Mouse (Mus musculus) erythroblast, embryonic 14.5 days (primary cell): ENCODE measurements around the gene Pkig. TPM values are rescaled to one million over a fixed set of nuclear protein-coding genes. Genes with fewer than 3 reads are reported as not detected.
"Not testable (repeated sequence)": the region's sequence is repeated elsewhere in the genome, so short reads cannot be mapped to it uniquely, and the experiment has no call there.

Experiments used
- H3K27me3 ChIP-seq: 2 replicates; pipeline ENCODE4 v1.6.1; 2012; ENCODE audit warnings: inconsistent platforms; ENCODE audit not compliant: control insufficient read depth
- H3K36me3 ChIP-seq: 2 replicates; pipeline ENCODE4 v1.6.1; 2012; ENCODE audit warnings: mild to moderate bottlenecking, inconsistent platforms; ENCODE audit not compliant: control insufficient read depth
- H3K4me1 ChIP-seq: 2 replicates; pipeline ENCODE4 v1.6.1; 2012; ENCODE audit warnings: inconsistent platforms; ENCODE audit not compliant: control insufficient read depth
- H3K4me3 ChIP-seq: replicated peaks from 2 replicates; pipeline ENCODE3; 2012; ENCODE audit warnings: moderate library complexity, mild to moderate bottlenecking, inconsistent platforms
- H3K9me3 ChIP-seq: 2 replicates; pipeline ENCODE4 v1.6.1; 2012; ENCODE audit warnings: low read length, inconsistent platforms, mixed read lengths; ENCODE audit not compliant: control insufficient read depth
- GATA1 ChIP-seq: IDR thresholded peaks from 2 replicates; pipeline ENCODE4 v1.6.1; 2012; ENCODE audit warnings: low read length, inconsistent platforms, mixed read lengths
- TAL1 ChIP-seq: IDR thresholded peaks from 3 replicates; pipeline ENCODE4 v1.6.1; 2012; ENCODE audit warnings: low read length, inconsistent platforms, mixed read lengths
- polyA plus RNA-seq: library from polyadenylated mRNA; stranded (reverse); fragments of >175 nt; gene quantifications from 2 replicates; pipeline ENCODE4 v1.2.3, GENCODE M21; 2012

Pkig gene
- polyA plus RNA-seq, 1 experiment, result 157 TPM

- no peak for TF ChIP-seq GATA1
- no peak for TF ChIP-seq TAL1
- no peaks in the 10 kb centered on the region for H3K27me3 ChIP-seq
- peaks cover 100% of the 10 kb centered on the region for H3K36me3 ChIP-seq
- no peak overlapping the region for H3K4me3 ChIP-seq
- H3K4me1 ChIP-seq, result no peaks in the 10 kb centered on the region; the same call in 1 of the 2 replicates
- H3K9me3 ChIP-seq, result no peaks in the 10 kb centered on the region
These were observed 40.8 kb upstream of the Pkig start for GRCm38 (mm10) chr2:163617232-163617863.

GRCm38 (mm10) chr2:163617874-163618273, 40.3 kb upstream of the Pkig start:
- TF ChIP-seq GATA1, result no peak
- TF ChIP-seq TAL1, result no peak
- Histone ChIP-seq H3K36me3 (peaks cover 100% of the 10 kb centered on the region), H3K9me3 (no peaks in the 10 kb centered on the region), H3K4me1 (no peaks in the 10 kb centered on the region; the same call in 1 of the 2 replicates), H3K27me3 (no peaks in the 10 kb centered on the region), H3K4me3 (no peak overlapping the region)

DNA sequence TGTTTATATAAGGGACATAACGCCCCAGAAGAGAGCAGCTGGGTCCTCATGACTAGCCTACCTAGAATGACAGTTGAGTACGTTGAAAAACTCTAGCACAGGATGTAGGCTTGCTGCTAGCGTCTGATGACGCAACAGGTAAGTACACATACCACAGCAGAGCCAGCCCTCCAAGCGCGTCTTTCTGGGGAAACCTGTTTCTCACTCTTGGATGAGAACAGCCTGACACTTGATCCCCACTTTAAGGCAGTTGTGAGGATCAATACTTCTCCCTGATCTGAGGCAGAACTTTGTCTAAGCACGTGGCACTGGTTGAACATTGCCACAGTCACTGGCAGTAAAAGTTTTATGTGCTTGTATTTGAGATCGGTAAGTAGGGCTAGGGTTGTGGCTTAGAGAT, 37.7 kb upstream of the Pkig start:
- no peaks in the 10 kb centered on the region for H3K27me3 ChIP-seq
- H3K4me1 ChIP-seq, result no peaks in the 10 kb centered on the region; the same call in none of the 2 replicates
- H3K36me3 ChIP-seq, result peaks cover 100% of the 10 kb centered on the region
- no peak for TF ChIP-seq TAL1
- TF ChIP-seq GATA1, result no peak
- no peaks in the 10 kb centered on the region for H3K9me3 ChIP-seq
- H3K4me3 ChIP-seq, result no peak overlapping the region

GRCm38 (mm10) chr2:163621401-163621800, 36.8 kb upstream of the Pkig start:
- H3K9me3 ChIP-seq, H3K27me3 ChIP-seq, H3K4me1 ChIP-seq, H3K4me3 ChIP-seq: not testable (repeated sequence)
- peaks cover 100% of the 10 kb centered on the region for H3K36me3 ChIP-seq

DNA sequence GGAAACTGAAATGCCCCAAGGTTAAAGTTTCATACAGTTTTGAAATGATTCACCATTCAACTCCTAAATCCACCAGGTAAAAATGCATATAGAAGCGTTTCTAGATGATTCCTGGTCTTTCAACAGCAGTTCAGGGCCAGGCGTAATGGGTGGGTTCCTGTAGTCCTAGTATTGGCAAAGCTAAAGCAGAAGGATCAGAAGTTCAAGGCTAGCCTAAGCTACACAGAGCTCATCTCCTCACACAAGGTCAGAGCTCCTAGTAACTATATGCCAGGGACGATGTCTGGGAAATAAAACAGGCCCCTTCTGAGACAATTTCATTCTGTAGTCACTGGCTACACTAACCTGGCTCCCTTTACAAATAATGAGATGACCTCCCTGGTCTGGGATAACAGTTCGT, 27.0 kb upstream of the Pkig start:
- no peak for TF ChIP-seq TAL1
- TF ChIP-seq GATA1, result no peak
- Histone ChIP-seq H3K27me3 (no peaks in the 10 kb centered on the region), H3K36me3 (peaks cover 100% of the 10 kb centered on the region), H3K4me3 (no peak overlapping the region), H3K4me1 (peaks cover 14% of the 10 kb centered on the region), H3K9me3 (no peaks in the 10 kb centered on the region)

DNA sequence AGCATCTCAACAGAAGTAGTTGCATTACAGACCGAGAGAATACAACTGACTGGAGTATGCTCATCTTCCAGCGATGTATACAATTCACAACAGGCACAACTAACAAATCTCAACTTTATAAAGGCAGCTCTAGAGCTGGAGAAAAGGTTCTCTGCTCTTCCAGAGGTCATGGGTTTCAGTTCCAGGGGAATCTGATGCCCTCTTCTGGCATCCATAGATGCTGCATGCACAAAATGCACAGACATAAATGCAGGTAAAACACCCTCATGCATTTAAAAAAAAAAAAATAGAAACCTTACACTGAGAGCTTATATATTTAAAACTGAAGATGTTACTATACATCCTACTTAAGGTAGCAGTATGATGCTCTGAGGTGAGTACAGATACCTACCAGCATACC, 26.5 kb upstream of the Pkig start:
- peaks cover 100% of the 10 kb centered on the region for H3K36me3 ChIP-seq
- H3K9me3 ChIP-seq, result no peaks in the 10 kb centered on the region
- no peaks in the 10 kb centered on the region for H3K27me3 ChIP-seq
- TF ChIP-seq GATA1 (no peak), TAL1 (no peak)
- H3K4me1 ChIP-seq, result peaks cover 13% of the 10 kb centered on the region
- H3K4me3 ChIP-seq, result no peak overlapping the region

DNA sequence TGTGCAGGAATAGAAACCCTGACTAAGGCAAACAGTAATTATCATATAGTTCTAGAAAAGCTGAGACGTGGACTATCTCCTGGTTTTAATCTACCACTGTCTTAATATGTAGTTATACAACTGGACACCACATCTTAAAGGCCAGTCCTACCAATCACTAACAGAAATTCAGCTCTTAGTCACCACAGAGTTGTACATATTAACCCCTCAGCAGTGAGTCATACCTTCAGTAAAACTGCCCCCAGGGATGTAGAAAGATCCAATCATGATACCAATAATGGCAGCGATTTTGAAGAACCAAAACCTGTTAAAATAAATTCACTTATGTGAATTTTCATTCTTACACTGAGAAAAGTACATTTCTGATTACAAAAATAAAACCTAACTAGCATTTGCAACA, 24.0 kb upstream of the Pkig start:
- TF ChIP-seq TAL1 (no peak), GATA1 (no peak)
- no peaks in the 10 kb centered on the region for H3K27me3 ChIP-seq
- H3K4me3 ChIP-seq, result no peak overlapping the region
- H3K4me1 ChIP-seq, result peaks cover 32% of the 10 kb centered on the region
- H3K9me3 ChIP-seq, result no peaks in the 10 kb centered on the region
- H3K36me3 ChIP-seq, result peaks cover 100% of the 10 kb centered on the region

DNA sequence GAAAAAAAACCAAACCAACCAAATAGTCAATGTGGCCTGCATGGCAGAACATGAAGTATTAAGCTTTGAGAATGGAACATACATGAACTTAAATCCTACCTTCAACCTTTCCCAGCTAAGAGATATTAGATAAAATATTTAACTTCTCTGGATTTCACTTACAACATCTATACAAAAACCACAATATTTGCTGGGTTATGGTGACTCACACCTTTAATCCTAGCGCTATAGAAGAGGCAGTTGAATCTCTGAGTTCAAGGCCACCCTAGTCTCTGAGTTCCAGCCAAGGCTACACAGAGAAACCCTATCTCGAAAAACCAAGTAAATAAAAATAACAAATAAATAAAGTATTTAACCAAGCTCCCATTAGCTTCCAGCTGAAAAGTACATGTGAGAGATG, 22.1 kb upstream of the Pkig start:
- TF ChIP-seq TAL1, result no peak
- no peak for TF ChIP-seq GATA1
- Histone ChIP-seq H3K4me3 (no peak overlapping the region), H3K9me3 (no peaks in the 10 kb centered on the region), H3K27me3 (no peaks in the 10 kb centered on the region), H3K4me1 (peaks cover 50% of the 10 kb centered on the region), H3K36me3 (peaks cover 100% of the 10 kb centered on the region)

GRCm38 (mm10) chr2:163637655-163638266, 20.4 kb upstream of the Pkig start:
- no peak for TF ChIP-seq GATA1
- no peak for TF ChIP-seq TAL1
- H3K4me3 ChIP-seq, result peak overlapping the region; percentile 24
- H3K36me3 ChIP-seq, result peaks cover 100% of the 10 kb centered on the region
- H3K27me3 ChIP-seq, result no peaks in the 10 kb centered on the region
- peaks cover 65% of the 10 kb centered on the region for H3K4me1 ChIP-seq
- H3K9me3 ChIP-seq, result no peaks in the 10 kb centered on the region

DNA sequence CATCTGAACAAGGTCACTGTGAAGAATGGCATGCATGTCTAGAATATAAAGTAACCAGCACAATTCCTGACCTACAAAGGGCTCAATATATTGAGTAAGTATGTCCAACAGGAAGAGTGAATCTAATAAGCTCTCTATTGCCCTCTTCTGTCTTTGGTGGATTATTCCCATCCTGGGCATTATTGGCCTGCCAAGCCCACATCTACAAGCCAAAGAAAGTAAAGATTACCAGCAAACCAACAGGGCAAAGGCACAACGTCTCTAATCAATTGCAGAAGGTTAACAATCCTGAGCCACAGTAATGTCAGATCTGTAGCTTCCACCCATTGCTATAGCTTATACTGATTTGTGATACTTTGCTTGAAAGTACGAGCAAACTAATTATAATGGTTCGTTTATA, 17.7 kb upstream of the Pkig start:
- Histone ChIP-seq H3K4me3 (peak overlapping the region; percentile 95), H3K4me1 (peaks cover 66% of the 10 kb centered on the region), H3K36me3 (peaks cover 87% of the 10 kb centered on the region)

More for the DNA sequence above, 17.7 kb upstream of the Pkig start:
- TF ChIP-seq TAL1 (no peak), GATA1 (no peak)
- Histone ChIP-seq H3K27me3 (no peaks in the 10 kb centered on the region), H3K9me3 (no peaks in the 10 kb centered on the region)
